8 mouse cellular contexts compared by ENCODE assay signal in the genomic region with DNA sequence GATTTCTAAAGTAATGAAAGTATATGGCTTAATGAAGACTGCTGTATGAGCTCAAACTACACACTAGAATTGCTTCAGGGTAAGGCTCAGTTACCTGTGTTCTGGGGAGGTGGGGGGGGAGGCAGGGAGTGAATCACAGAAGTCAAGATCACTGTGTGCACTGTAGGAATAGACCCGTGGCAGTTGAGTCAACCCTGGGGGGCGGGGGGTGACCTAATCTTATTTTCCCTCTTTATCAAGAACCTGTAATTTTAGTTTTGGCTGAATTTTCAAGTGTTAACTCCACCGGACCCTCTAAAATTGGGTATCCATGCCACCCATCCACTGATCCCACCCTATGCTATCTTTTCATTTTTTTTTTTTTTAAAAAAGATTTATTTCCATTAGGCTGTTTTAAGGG. TPM values are rescaled to one million over a fixed set of nuclear protein-coding genes. Genes with fewer than 3 reads are reported as not detected.
DNase-seq lines count a peak whose midpoint lies in the region; ATAC-seq lines count a peak whose summit lies in the region.

No protein-coding gene starts in this region.

- WGBS in heart, embryonic 13.5 days: 26% methylated on average over 3 of the region's 3 CpGs
- WGBS in embryonic facial prominence, embryonic 10.5 days: 23% methylated on average over 3 of the region's 3 CpGs
- 30% methylated on average over 3 of the region's 3 CpGs for WGBS in hindbrain, embryonic 15.5 days
- 33% methylated on average over 3 of the region's 3 CpGs for WGBS in midbrain, embryonic 15.5 days

- H3K9ac ChIP-seq in heart, embryonic 13.5 days: peak overlapping the region; percentile 100
- H3K9ac ChIP-seq in hindbrain, embryonic 15.5 days: peak overlapping the region; percentile 99; the same call in 1 of the 2 replicates
- H3K9ac ChIP-seq in midbrain, embryonic 15.5 days: peak overlapping the region; percentile 84; the same call in 1 of the 2 replicates

- peak overlapping the region; percentile 69 for H3K4me2 ChIP-seq in heart, embryonic 13.5 days
- peak overlapping the region; percentile 92 for H3K4me2 ChIP-seq in hindbrain, embryonic 15.5 days
- H3K4me2 ChIP-seq in midbrain, embryonic 15.5 days: peak overlapping the region; percentile 82

- ATAC-seq in heart, embryonic 13.5 days (ENCODE audit: extremely low read depth, insufficient number of reproducible peaks, low FRiP score, low TSS enrichment): no peak
- ATAC-seq in hindbrain, embryonic 15.5 days (ENCODE audit: low FRiP score, low read depth): no peak
- ATAC-seq in midbrain, embryonic 15.5 days (replicated peaks): no peak

- peaks cover 12% of the 10 kb centered on the region for H3K4me1 ChIP-seq in heart, embryonic 13.5 days
- H3K4me1 ChIP-seq in embryonic facial prominence, embryonic 10.5 days: peaks cover 28% of the 10 kb centered on the region
- H3K4me1 ChIP-seq in hindbrain, embryonic 15.5 days (replicated peaks): peaks cover 24% of the 10 kb centered on the region
- H3K4me1 ChIP-seq in midbrain, embryonic 15.5 days: peaks cover 24% of the 10 kb centered on the region

- peak overlapping the region; percentile 92 for H3K4me3 ChIP-seq in heart, embryonic 13.5 days
- H3K4me3 ChIP-seq in embryonic facial prominence, embryonic 10.5 days: peak overlapping the region; percentile 95
- peak overlapping the region; percentile 98 for H3K4me3 ChIP-seq in hindbrain, embryonic 15.5 days
- peak overlapping the region; percentile 71 for H3K4me3 ChIP-seq in midbrain, embryonic 15.5 days

- H3K36me3 ChIP-seq in heart, embryonic 13.5 days: no peaks in the 10 kb centered on the region
- H3K36me3 ChIP-seq in embryonic facial prominence, embryonic 10.5 days (replicated peaks): no peaks in the 10 kb centered on the region
- no peaks in the 10 kb centered on the region for H3K36me3 ChIP-seq in hindbrain, embryonic 15.5 days
- no peaks in the 10 kb centered on the region for H3K36me3 ChIP-seq in midbrain, embryonic 15.5 days (replicated peaks)

- H3K9me3 ChIP-seq in heart, embryonic 13.5 days: 0 out of 2 replicates have a peak, but pooled peaks cover 5% of the 10 kb centered on the region
- H3K9me3 ChIP-seq in embryonic facial prominence, embryonic 10.5 days: no peaks in the 10 kb centered on the region
- H3K9me3 ChIP-seq in hindbrain, embryonic 15.5 days: no peaks in the 10 kb centered on the region
- no peaks in the 10 kb centered on the region for H3K9me3 ChIP-seq in midbrain, embryonic 15.5 days

- intact Hi-C loops in gastrocnemius, postnatal 14 days (cut with DNase I; ENCODE audit: low total_unique reads): no loop called here

- DNase-seq in heart, adult 8-10 months (ENCODE audit: low spot score): no peak
- peak; percentile 29 for DNase-seq in embryonic facial prominence, embryonic 10.5 days (ENCODE audit: low spot score)
- no peak for DNase-seq in gastrocnemius, adult 8-10 months (ENCODE audit: low spot score in 2 of 2)
- no peak for DNase-seq in cerebellum, adult 8-10 months
- no peak for DNase-seq in gastrocnemius, postnatal 14 days

- no peak overlapping the region; the same call in 1 of the 2 replicates for H3K27ac ChIP-seq in heart, embryonic 13.5 days (replicated peaks)
- peak overlapping the region; percentile 100 for H3K27ac ChIP-seq in embryonic facial prominence, embryonic 10.5 days (replicated peaks)
- H3K27ac ChIP-seq in hindbrain, embryonic 15.5 days (replicated peaks): no peak overlapping the region
- peak overlapping the region; percentile 96; the same call in 1 of the 2 replicates for H3K27ac ChIP-seq in midbrain, embryonic 15.5 days

- H3K27me3 ChIP-seq in heart, embryonic 13.5 days (replicated peaks): no peaks in the 10 kb centered on the region
- no peaks in the 10 kb centered on the region for H3K27me3 ChIP-seq in embryonic facial prominence, embryonic 10.5 days (replicated peaks; ENCODE audit: low read depth, poor library complexity, severe bottlenecking)
- H3K27me3 ChIP-seq in hindbrain, embryonic 15.5 days: no peaks in the 10 kb centered on the region
- no peaks in the 10 kb centered on the region for H3K27me3 ChIP-seq in midbrain, embryonic 15.5 days (replicated peaks)

RNA-seq across cellular contexts. Expression of a gene that starts 0.9 kb away (rescaled TPM):
- polyA plus RNA-seq in heart, embryonic 13.5 days (2015; fragmentation: Nextera tagmentation; extraction: Ambion mirVana): 7.4 and 7.6 TPM in 2 replicates
- 10 to 100 TPM; 10.7 to 16.7 (median 14.3) TPM for total RNA-seq in heart, adult 8-10 months (2022)
- 6.5 and 8.2 TPM in 2 replicates for polyA plus RNA-seq in embryonic facial prominence, embryonic 10.5 days (2016; fragmentation: Nextera tagmentation; extraction: Ambion mirVana)
- 10.5 and 11.0 TPM in 2 replicates for polyA plus RNA-seq in hindbrain, embryonic 15.5 days (2015; fragmentation: Nextera tagmentation; extraction: Ambion mirVana)
- 13.6 and 13.9 TPM in 2 replicates for polyA plus RNA-seq in midbrain, embryonic 15.5 days (2015; fragmentation: Nextera tagmentation; extraction: Ambion mirVana)
- 1 to 10 TPM; 2.8 to 4.0 (median 3.4) TPM for total RNA-seq in gastrocnemius, adult 8-10 months (2022)
- 1 to 10 TPM; 6.7 to 7.4 TPM for total RNA-seq in gastrocnemius, postnatal 14 days (2021)

Comparison
In these comparisons a context has a peak if more than half of its experiments do, and no peak if none do; other contexts are left out.
1. H3K27ac ChIP-seq: peak in embryonic facial prominence, embryonic 10.5 days (single experiment) and midbrain, embryonic 15.5 days (single experiment); none in heart, embryonic 13.5 days (single experiment) and hindbrain, embryonic 15.5 days (single experiment).
2. Peak in every context shown above with its lines, with median percentiles within 50 percentile points of each other: H3K4me2 ChIP-seq, H3K4me3 ChIP-seq and H3K9ac ChIP-seq.